Comparison of ENCODE assay signal across 9 mouse cellular contexts in genomic region chr4:138119740-138120139, GRCm38 (mm10).
DNase-seq lines count a peak whose midpoint lies in the region; ATAC-seq and TF ChIP-seq lines count a peak whose summit lies in the region.
"Had no signal": no experiment of that assay in that cellular context is flagged by ENCODE, and none has a peak within 500 bp of the region (broad histone marks: within the 10 kb centered on the region; RNA-seq: fewer than 3 reads in every experiment).

No protein-coding gene starts in this region.

- no peak overlapping the region for H3K4me3 ChIP-seq in liver, postnatal 0 days (ENCODE audit: low read depth, low read length)
- H3K4me3 ChIP-seq in liver, embryonic 11.5 days (ENCODE audit: low read depth, low read length) = no peak overlapping the region
- H3K4me3 ChIP-seq in forebrain, embryonic 12.5 days (replicated peaks) = no peak overlapping the region
- H3K4me3 ChIP-seq: myocyte had no signal

- H3K27ac ChIP-seq in liver, postnatal 0 days (ENCODE audit: low read depth) = no peak overlapping the region
- no peak overlapping the region for H3K27ac ChIP-seq in liver, embryonic 11.5 days (ENCODE audit: low read depth, low read length)
- no peak overlapping the region for H3K27ac ChIP-seq in forebrain, embryonic 12.5 days

- H3K4me1 ChIP-seq in liver, postnatal 0 days (ENCODE audit: insufficient read depth) = no peaks in the 10 kb centered on the region
- no peaks in the 10 kb centered on the region for H3K4me1 ChIP-seq in liver, embryonic 11.5 days (replicated peaks; ENCODE audit: control insufficient read depth, insufficient read depth, low read length)
- H3K4me1 ChIP-seq in forebrain, embryonic 12.5 days = no peaks in the 10 kb centered on the region

- H3K36me3 ChIP-seq in liver, postnatal 0 days (replicated peaks; ENCODE audit: insufficient read depth, low read length) = peaks cover 37% of the 10 kb centered on the region
- peaks cover 12% of the 10 kb centered on the region for H3K36me3 ChIP-seq in liver, embryonic 11.5 days (ENCODE audit: control insufficient read depth, insufficient read depth, low read length)
- H3K36me3 ChIP-seq in forebrain, embryonic 12.5 days (replicated peaks) = peaks cover 55% of the 10 kb centered on the region

- TF ChIP-seq EP300 in liver, postnatal 0 days (IDR thresholded peaks at IDR 0.05; ENCODE audit: low read depth) = no peak

- ATAC-seq in cerebellum, adult (ENCODE audit: insufficient number of reproducible peaks, low FRiP score, low TSS enrichment) = peak; percentile 64; the same call in 1 of the 2 replicates
- no peak for ATAC-seq in liver, postnatal 0 days
- ATAC-seq in liver, embryonic 11.5 days (replicated peaks; ENCODE audit: low FRiP score) = no peak
- 0 out of 2 replicates have a peak, but pooled peaks have one; percentile 30 for ATAC-seq in forebrain, embryonic 12.5 days (ENCODE audit: low FRiP score)

- H3K9me3 ChIP-seq in liver, postnatal 0 days (ENCODE audit: low read length) = no peaks in the 10 kb centered on the region
- H3K9me3 ChIP-seq in liver, embryonic 11.5 days (ENCODE audit: control insufficient read depth, low read length) = no peaks in the 10 kb centered on the region
- H3K9me3 ChIP-seq in forebrain, embryonic 12.5 days = no peaks in the 10 kb centered on the region

- H3K4me2 ChIP-seq in liver, postnatal 0 days (ENCODE audit: low read depth, low read length) = no peak overlapping the region
- H3K4me2 ChIP-seq in liver, embryonic 11.5 days = no peak overlapping the region
- no peak overlapping the region for H3K4me2 ChIP-seq in forebrain, embryonic 12.5 days

- no peak overlapping the region for H3K9ac ChIP-seq in liver, postnatal 0 days (replicated peaks)
- no peak overlapping the region for H3K9ac ChIP-seq in liver, embryonic 11.5 days (ENCODE audit: low read depth, low read length)
- no peak overlapping the region; the same call in 1 of the 2 replicates for H3K9ac ChIP-seq in forebrain, embryonic 12.5 days

- TF ChIP-seq CTCF in liver, postnatal 0 days (IDR thresholded peaks at IDR 0.05; ENCODE audit: low read depth) = peak; percentile 35

- DNase-seq in cerebellum, adult 9-11 months = no peak
- no peak for DNase-seq in liver, postnatal 0 days
- no peak for DNase-seq in liver, embryonic 11.5 days (ENCODE audit: low spot score)
- DNase-seq in lung, postnatal 4 days = peak; percentile 30 to 35
- no peak for DNase-seq in liver
- DNase-seq in gastrocnemius, adult 8-10 months (ENCODE audit: low spot score in 2 of 2) = no peak

- 75% methylated on average over 10 of the region's 10 CpGs for WGBS in liver, postnatal 0 days (ENCODE audit: insufficient replicate concordance)
- 77% methylated on average over 10 of the region's 10 CpGs for WGBS in liver, embryonic 11.5 days
- WGBS in forebrain, embryonic 12.5 days = 66% methylated on average over 10 of the region's 10 CpGs

- H3K27me3 ChIP-seq in liver, postnatal 0 days (ENCODE audit: insufficient read depth, low read length) = no peaks in the 10 kb centered on the region
- H3K27me3 ChIP-seq in liver, embryonic 11.5 days (replicated peaks; ENCODE audit: control insufficient read depth, insufficient read depth, low read length) = no peaks in the 10 kb centered on the region
- no peaks in the 10 kb centered on the region for H3K27me3 ChIP-seq in forebrain, embryonic 12.5 days

Comparison
In these comparisons a context has a peak if more than half of its experiments do, and no peak if none do; other contexts are left out.
1. ATAC-seq: peak in cerebellum, adult (single experiment) and forebrain, embryonic 12.5 days (single experiment); none in liver, postnatal 0 days (single experiment) and liver, embryonic 11.5 days (single experiment).
2. DNase-seq: peak in lung, postnatal 4 days (2 of 2); none in cerebellum, adult 9-11 months (single experiment), liver, postnatal 0 days (single experiment), liver, embryonic 11.5 days (single experiment), liver (single experiment) and gastrocnemius, adult 8-10 months (0 of 2).